Mouse (Mus musculus) frontal cortex, postnatal 25 days (tissue): ENCODE measurements at regions not wholly inside any gene's neighbourhood (a gene's known extent, or its start where the extent isn't known, plus 50 kb on each side); places are given as distances from the start of the nearest gene placed in this dataset.

ENCODE experiments used
- DNase-seq, 2 experiments: peaks; one replicate each; pipeline ENCODE4 v3.0.0; 2022; ENCODE audit warnings: low spot score in 2 of 2

DNA sequence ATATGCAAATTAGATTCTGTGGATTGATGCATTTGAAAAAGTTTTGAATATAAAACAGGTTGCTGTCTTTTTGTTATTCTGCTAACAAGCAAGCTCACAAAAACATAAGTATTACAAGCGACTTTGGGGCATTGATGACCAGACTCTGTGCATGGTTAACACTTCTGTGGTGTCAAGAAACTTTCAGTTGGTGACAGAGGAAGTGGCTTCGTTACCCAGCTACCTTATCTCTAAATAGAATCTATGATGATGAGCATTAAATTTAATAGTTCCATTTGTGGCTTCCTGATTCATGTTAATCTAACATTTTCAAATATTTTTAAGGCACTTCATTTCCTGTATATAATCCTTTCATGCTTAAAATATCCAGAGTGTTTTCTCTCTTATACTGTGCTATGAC lies 100.8 kb downstream of the Tm2d1 start:
- DNase-seq, result no peak

GRCm38 (mm10) chr4:98258336-98258735 lies 124.8 kb downstream of the Tm2d1 start:
- no peak for DNase-seq

DNA sequence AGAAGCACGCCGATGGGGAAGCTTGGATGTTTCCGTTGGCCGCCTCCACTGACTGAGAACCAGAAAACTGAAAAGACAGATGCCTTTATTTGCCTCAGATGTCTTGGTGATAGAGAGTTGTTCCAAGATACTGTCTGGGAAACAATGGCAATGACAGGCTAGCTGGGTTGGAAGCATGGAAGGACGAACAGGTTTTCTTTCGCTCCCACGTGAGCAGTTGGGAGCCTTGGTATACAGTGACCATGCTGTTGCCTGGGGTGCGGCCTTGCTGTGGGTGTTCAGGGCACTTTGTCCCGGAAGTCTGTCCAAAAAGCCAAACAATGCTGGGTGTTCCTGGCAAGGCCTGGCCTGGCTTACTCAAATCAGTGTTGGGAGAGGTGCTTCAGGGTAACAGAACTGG lies 125.4 kb downstream of the Tm2d1 start:
- no peak for DNase-seq

DNA sequence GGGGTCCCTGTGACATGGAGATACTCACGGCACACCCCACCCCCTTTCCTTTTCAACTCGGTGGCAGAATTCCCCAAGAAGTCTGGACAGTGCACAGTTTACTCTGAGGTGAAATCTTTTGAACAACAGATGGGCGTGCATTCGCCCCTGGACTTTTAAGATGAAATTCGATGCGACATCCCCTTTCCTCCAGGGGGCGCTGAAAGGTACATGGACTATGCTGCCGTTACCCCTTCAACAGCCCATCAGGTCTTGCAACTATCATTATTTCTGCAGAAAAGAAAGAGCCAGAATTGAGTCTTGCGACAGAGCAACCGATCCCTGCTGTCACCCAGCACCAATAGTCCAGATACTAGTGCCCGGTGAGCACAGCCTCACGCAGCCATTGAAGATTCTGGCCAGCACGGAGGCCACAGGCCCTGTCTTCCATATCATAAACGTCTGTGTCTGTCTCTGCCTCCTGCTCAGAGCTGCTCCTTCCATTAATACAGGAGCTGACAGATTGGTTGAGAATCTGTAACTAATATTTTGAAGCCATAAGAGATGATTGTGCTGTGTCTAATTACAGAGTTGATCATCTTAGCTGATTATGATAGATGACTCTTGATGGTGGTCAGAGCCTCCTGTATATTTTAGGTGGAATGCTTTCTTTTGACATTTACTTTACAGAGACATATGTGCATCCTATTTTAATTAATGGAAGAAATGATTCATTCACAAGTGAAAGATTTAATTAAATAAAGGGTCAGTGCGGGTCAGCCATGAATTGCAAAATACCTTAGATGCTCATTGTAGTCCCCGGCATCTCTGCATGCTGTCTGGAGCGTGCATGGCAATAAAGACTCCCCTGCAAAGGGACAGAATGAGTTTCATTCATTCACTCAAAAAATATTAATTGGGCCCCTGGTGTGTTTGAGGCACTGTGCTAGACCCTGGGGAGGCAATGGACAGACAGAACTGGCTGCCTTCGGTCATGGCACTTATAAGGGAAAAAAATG lies 128.0 kb downstream of the Tm2d1 start:
- no peak for DNase-seq

DNA sequence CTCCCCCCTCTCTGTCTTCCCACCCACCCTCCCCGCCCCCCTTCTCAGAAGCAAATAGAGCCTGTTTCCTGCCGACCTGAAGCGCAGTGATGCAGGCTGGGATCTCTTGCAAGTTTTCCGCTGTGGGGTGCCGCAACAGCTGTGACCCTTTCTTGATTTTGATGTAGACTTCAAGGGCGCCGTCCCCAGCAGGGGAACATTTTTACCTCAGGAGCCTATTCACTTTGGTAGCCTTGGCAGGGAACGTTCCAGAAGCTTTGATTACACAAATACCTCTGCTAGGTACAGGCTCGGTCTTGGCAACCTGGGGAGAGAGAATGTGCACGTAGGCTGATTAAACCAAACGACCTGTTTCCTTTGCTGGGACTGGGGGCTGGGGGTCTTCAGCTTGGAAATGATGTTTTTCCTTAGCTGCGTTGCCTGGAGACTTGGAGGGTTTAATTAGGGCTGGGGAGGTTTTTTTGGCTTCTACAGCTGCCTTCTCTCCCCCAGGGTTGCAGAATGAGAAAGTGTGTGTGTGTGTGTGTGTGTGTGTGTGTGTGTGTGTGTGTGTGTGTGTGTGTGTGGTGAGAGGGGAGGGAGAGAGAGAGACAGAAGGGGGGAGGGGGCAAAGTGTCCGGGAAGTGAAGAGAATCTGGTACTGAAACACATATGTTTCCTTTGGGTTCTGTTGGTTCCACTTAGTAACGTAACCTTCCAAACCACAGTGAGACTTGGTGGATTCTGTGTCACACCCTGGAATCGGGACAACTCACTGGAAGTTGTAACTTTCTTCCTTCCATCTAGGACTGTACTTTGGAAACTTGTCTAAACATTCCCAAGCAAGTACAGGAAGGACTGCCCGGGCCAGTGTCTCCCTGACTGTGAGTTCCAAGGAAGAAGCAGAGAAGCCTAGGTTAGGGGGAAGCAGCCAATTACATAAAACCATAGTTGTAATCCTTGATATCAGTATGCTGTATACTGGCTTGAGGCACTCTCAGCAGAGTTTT lies 138.9 kb downstream of the Tm2d1 start:
- DNase-seq, result peak in 1 of 2 experiments; percentile 15

- DNase-seq, result peak in 1 of 2 experiments; percentile 33
These were observed 139.6 kb downstream of the Tm2d1 start for GRCm38 (mm10) chr4:98243502-98243901.

- DNase-seq, result no peak
These were observed 141.2 kb downstream of the Tm2d1 start for GRCm38 (mm10) chr4:98241921-98242320.

GRCm38 (mm10) chr4:98240289-98240688 lies 142.8 kb downstream of the Tm2d1 start:
- DNase-seq, result no peak

GRCm38 (mm10) chr4:98238075-98238474 lies 145.0 kb downstream of the Tm2d1 start:
- DNase-seq, result no peak

DNA sequence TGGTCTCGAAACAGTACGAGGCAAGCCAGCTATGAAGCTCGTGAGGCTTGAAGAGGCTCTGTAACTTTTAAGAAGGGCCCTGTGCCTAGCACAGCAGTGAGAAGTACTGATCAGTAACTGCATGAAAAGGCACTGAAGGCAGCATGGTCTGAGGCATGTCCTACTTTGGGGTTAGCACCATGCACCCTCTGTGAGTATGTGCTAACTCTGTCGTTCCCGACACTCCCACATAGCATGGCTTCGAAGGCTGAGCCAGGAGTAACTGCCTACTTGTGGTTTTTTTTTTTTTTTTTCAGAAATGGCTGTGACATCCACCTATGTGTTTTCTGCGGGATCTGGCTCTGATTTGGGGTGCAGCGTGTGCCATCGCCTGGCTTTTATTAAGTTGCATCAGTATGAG lies 145.6 kb downstream of the Tm2d1 start:
- no peak for DNase-seq

- no peak for DNase-seq
These were observed 146.9 kb downstream of the Tm2d1 start for GRCm38 (mm10) chr4:98236006-98236783.

DNA sequence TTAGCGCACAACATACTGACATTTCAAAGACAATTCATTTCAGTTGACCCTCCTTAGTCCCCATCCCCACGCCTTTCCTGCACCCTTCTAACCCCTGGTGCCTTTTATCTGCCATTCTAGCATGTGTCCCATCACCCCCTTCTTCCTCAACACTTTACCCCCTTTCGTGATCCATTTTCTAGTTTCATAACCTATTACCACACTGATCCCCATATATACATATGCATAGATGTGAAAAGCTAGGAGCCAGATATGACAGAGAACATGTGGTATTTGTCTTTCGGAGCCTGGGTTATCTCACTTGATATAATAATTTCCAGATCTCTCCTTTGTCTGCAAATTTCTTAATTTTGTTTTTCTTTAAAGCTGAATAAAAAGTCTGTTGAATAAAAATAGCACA lies 154.9 kb downstream of the Tm2d1 start:
- no peak for DNase-seq

- no peak for DNase-seq
These were observed 158.7 kb downstream of the Tm2d1 start for GRCm38 (mm10) chr4:98224366-98224765.

GRCm38 (mm10) chr4:98223429-98223828 lies 159.7 kb downstream of the Tm2d1 start:
- DNase-seq, result no peak

GRCm38 (mm10) chr4:98221566-98221965 lies 161.5 kb downstream of the Tm2d1 start:
- no peak for DNase-seq

- DNase-seq, result no peak
These were observed 167.9 kb downstream of the Tm2d1 start for GRCm38 (mm10) chr4:98215218-98215617.

DNA sequence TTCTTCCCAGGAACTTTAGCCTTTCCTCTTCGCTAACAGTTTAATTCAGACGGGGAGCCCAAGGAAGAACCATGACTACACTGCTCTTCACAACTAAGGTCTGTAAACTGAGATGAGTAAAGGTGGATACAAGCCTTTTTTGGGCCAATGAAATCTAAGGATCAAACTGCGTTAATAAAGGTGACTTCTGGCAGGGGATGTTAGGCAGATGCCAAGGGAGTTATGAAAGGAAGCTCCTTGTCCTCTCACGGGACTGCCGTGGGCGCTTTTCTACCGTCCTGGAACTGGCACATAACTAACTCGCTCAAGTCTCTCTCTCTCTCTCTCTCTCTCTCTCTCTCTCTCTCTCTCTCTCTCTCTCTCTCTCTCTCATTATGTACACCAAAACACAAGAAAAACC lies 175.7 kb downstream of the Tm2d1 start:
- DNase-seq, result no peak

DNA sequence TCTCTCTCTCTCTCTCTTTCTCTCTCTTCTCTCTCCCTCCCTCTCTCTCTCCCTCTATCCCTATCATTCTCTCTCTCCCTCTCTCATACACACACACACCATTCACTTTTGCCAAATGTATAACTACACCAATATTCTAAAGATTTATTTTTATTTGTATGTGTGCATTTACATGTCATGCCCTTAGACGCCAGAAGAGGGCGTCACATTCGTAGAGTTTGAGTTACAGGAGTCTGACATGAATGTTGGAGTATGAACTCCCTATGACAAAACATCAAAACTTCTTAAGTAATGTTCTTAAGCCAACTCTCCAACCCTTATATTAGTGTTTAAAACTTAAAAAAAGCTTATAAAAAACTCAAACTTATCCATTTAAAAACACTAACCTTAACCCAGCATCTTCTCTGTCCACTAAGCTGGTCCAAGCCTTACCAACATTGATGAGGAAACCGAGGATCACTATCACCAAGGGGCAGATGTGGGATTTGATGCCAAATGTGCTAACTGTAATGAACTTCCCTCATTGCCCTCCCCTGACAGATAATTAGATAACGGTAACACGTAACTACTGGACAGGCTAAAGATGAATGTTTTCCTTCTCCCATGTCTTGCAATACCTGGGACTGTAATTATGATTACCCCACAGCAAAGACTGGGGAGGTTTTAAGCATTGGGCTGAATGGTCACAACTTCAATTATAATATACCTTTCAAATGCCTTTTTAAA lies 176.7 kb downstream of the Tm2d1 start:
- no peak for DNase-seq

DNA sequence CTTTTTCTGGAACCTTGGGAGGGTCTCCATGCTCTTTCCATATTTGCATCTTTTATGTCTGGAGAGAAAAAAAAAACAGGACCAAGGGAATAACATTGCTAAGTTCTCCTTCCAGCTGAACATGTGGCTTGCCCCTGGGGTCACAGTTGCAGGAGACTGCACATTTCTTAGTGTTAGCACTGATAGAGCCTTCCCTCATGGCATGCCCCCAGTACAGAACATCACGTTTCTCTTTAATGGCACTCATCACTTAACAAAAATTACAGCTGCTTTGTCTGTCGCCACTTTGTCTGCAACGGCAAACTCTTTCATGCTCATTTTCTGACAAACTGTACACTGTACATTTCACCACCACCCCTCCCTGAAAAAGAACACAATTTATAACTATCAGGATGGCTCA lies 180.0 kb downstream of the Tm2d1 start:
- DNase-seq, result no peak

- DNase-seq, result no peak
These were observed 180.9 kb downstream of the Tm2d1 start for GRCm38 (mm10) chr4:98202232-98202631.

- DNase-seq, result no peak
These were observed 182.0 kb downstream of the Tm2d1 start for GRCm38 (mm10) chr4:98201102-98201501.
